Mouse (Mus musculus) brain, embryonic 14.5 days (tissue): Measurements from ENCODE around the gene Slc12a8.

Source experiments
- CTCF ChIP-seq: fragments of 200-500 bp; IDR thresholded peaks from 2 replicates; pipeline ENCODE4 v1.5.1; 2012; ENCODE audit warnings: inconsistent platforms, mild to moderate bottlenecking, moderate library complexity, borderline replicate concordance; ENCODE audit not compliant: insufficient read depth, insufficient read length; ENCODE audit errors: extremely low read depth
- POLR2A ChIP-seq: fragments of 200-500 bp; IDR thresholded peaks from 2 replicates; pipeline ENCODE4 v1.6.1; 2012; ENCODE audit warnings: mild to moderate bottlenecking, inconsistent platforms, borderline replicate concordance; ENCODE audit not compliant: poor library complexity, insufficient read depth, insufficient read length, severe bottlenecking; ENCODE audit errors: extremely low read depth

DNA sequence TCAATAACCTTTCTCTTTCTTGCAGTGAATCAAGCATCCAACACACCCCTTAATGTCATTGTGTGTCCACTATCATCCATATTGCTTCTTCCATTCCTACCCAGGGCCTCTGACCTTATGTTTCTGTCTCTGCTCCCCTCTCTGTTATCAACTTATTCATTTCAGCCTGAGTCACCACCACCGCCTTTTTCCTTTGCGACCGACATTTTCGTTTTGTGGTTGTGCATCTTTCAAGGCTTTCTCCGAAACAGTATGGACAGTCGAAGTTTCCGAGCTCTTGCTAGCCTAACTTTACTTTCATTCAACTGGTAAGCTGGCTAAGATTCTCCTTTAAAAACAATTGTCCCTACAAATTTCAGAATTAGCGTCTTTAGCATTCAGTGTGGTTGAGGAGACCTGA is 84.2 kb downstream of the Slc12a8 start:
- TF ChIP-seq POLR2A (no peak), CTCF (no peak)
